Mouse (Mus musculus) cerebellum, adult 18-20 months (tissue): ENCODE results near the gene Dmrtc2.
A peak's percentile ranks its signal among the peaks of the same experiment; 100 is the strongest.
"Not testable (repeated sequence)": the region's sequence is repeated elsewhere in the genome, so short reads cannot be mapped to it uniquely, and the experiment has no call there.

Experiments
- DNase-seq, 2 experiments: peaks; one replicate each; pipeline ENCODE4 v3.0.0; 2021

Gene Dmrtc2

GRCm38 (mm10) chr7:24869532-24870165 is at the start of gene Dmrtc2, which contains the start of gene Lypd4:
TSS of gene Dmrtc2 (plus strand) at chr7:24870057.
TSS of gene Lypd4 (minus strand) at chr7:24869941.
- no peak for DNase-seq

GRCm38 (mm10) chr7:24824452-24824851 is 45.4 kb upstream of the Dmrtc2 start:
- peak in 1 of 2 experiments; percentile 4 for DNase-seq

GRCm38 (mm10) chr7:24827181-24827580 is 42.7 kb upstream of the Dmrtc2 start:
- peak; percentile 75 to 87 for DNase-seq

DNA sequence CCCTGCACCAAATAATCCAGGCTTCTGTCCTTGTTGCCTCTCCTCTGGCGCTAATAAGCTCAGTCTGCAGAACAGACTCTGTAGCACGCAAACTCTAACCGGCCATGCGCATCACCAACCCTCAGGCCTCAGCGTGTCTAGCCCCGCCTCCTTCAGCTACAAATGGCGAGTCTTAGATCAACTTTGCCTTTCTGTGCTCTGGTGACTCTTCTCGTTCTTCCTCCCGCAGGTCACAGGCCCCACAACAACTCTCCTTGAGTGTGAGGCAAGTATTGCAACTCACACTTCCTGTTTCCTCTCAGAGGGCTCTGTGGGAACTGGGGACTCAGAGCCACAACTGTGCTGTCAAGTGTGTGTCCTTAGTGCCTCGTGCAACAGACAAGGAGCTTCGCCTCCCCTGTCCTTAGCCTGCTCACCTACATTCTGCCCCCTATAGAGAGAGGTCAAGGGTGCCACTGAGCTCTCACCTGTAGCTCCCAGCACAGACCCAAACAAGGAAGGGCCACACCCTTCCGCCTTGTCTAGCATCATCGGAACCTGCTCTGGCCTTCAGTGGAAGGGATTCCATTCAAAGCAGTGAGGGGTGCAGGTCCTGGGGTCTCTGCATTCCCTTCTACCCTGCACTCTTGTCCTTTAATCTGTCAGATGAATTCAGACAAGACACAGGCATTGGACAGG is 31.0 kb upstream of the Dmrtc2 start:
- not testable (repeated sequence) for DNase-seq

DNA sequence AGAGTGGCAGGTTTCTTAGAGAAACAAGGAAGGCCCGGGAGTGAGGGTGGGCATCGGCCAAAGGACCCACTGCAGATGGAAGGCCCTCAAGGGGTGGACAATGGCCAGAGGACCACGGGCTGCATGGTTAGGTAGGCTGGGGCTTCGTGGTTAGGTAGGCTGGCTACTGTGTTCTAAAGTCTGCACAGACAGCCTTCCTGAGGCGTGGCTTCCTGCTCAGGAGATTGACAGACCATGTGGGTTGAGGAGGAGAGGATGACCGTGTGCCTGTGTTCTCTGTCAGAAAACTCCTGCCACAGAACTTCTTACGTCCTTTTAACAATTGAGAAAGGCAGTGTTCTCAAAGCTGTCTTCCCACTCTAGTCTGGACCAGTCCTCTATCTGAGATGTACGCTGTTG is 30.4 kb upstream of the Dmrtc2 start:
- no peak for DNase-seq

DNA sequence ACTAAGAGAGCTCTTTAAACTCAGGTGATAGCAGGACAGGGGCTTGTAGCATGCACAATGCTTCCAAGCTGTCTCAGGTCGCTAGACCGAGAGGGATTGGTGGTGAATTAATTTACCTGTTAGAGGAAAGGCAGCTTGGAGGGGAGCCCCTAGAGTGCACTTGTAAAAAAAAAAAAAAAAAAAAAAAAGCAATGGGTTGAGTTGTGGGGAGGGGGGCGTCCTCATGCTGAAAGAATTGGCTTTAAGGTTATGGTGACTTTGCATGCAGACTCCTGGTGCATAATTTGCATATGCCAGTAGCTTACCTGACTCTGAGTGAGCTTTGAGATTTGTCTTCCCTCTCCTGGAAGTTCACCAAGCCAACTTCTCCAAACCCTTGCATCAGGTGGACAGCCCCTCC is 29.5 kb upstream of the Dmrtc2 start:
- DNase-seq: no peak

GRCm38 (mm10) chr7:24841009-24841408 is 28.8 kb upstream of the Dmrtc2 start:
- no peak for DNase-seq

GRCm38 (mm10) chr7:24844144-24844543 is 25.7 kb upstream of the Dmrtc2 start:
- DNase-seq: no peak

DNA sequence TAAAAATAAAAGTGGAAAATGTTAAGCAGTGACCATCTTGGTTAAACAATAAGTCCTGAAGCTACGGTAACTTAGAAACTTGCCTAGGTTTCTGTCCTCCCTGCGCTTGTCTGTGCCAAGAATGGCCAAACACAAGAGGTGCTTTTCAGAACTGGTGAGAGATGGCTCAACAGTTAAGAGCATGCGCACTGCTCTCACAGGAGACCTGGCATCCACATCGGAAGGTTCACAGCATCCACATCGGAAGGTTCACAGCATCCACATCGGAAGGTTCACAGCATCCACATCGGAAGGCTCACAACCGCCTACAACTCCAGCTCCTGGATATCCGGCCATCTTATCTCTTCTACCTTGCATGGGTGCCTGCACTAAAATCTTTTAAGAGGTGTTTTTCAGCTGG is 24.7 kb upstream of the Dmrtc2 start:
- no peak for DNase-seq

DNA sequence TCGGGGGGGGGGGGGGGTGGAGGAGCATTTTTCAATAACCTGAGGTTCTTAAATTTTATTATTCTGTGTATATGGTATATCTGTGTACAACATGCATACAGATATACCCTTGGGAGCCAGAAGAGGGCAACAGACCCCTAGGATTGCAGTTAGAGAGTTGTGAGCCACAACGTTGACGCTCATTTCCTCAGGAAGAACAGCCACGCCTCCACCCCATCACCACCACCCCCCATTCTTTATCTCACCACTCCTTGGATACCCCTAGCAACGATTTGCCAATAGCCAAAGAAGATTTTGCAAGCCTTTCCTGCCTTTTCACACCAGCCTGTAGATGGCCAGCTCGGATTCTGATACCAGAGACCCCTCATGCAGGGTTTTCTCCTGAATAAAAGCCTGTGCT is 24.1 kb upstream of the Dmrtc2 start:
- no peak for DNase-seq

DNA sequence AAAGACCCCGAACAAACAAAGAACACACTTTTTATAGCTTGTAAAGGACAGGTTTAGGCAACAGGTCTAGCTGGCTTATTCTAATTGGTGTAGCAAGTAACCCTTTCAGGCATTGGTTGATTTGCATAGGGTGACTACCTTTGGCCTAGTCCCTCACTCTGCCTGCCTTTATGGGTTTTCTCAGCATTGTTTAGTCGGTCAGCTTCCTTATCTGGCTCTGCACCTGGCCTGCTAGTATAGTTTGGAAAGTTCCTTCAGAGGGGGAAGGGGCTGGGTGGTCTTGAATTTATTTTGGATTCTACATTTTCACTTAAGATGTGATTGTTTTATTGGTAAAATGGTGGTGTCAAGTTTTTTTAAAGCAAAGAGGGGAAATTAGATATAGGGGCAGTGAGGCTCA is 23.3 kb upstream of the Dmrtc2 start:
- not testable (repeated sequence) for DNase-seq

GRCm38 (mm10) chr7:24850162-24850561 is 19.7 kb upstream of the Dmrtc2 start:
- DNase-seq: no peak

DNA sequence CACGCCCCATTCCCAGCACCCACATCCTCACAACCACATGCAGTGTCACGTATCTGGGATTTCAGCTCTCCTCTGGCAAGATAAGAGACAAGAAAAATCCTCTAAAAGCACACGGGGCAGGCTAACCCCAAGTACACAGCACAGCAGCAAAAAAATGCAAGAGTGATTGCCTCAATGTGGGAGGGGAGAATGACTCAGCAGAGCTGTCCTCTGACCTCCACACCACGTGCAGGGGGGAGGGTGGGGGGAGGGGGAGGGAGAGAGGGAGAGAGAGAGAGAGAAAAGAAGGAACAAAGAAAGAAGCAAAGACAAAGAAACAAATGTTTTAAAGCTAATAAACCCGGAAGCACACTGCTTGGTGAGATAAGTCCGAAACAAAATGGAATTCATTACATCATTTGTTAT is 19.0 kb upstream of the Dmrtc2 start:
- no peak for DNase-seq

DNA sequence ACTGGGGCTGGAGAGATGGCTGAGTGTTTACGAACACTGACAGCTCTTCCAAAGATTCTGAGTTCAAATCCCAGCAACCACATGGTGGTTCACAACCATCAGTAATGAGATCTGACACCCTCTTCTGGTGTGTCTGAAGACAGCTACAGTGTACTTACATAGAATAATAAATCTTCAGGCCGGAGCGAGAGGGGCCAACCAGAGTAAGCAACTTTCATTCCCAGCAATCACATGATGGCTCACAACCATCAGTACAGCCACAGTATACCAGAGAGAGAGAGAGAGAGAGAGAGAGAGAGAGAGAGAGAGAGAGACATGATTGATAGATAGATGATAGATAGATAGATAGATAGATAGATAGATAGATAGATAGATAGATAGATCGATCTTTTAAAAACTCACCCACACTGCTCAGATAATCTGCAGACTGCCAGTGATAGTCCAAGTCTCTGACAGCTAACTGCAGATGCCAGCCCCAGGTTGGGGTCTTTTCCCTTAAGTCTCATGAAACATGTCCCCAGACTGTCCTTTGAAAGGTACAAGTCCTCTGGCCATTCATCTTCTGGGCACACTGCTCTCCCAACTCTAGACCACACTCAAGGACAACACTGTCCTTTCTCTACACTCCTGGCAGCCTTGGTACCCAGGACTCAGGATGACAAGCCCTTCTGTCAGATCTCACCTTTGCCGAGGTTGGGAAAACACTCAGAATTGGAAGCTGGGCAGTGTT is 18.1 kb upstream of the Dmrtc2 start:
- DNase-seq: no peak

- DNase-seq: no peak
Observed at GRCm38 (mm10) chr7:24852557-24853232, 17.2 kb upstream of the Dmrtc2 start.

DNA sequence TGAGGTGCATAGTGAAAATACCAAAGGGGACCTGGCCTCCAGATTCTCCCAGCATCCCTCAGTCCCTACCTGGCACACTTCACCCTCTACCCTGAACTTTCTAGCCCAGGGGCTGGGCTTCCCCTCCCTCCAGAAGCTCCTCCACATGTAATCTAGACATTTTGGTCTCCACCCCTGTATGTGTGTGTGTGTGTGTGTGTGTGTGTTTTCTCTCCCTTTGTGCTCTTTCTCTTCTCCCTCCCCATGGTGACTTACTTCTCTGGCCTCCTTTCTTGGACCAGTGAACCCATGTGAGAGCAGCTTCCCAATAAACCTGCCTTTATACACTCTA is 16.7 kb upstream of the Dmrtc2 start:
- no peak for DNase-seq

DNA sequence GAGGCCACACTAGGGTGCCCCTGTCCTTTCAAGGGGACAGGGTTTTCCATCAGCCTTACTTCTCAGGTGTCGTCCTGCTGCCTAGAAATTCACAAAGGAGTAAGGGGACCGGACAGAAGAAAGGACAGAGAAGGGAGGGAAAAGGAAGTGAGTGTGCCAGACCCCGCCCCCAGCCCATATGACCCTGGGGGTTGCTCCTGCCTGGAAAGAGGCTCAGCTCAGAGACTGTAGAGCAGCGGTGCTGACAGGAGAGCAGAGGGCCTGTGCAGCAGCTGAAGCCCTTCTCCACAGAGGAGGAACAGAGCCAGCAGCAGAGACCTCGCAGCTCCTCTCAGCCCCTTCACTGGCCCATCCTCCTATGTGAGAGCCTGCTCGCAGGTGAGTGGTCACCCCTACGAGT is 16.2 kb upstream of the Dmrtc2 start:
- DNase-seq: no peak

GRCm38 (mm10) chr7:24856460-24857120 is 13.3 kb upstream of the Dmrtc2 start:
- no peak for DNase-seq

DNA sequence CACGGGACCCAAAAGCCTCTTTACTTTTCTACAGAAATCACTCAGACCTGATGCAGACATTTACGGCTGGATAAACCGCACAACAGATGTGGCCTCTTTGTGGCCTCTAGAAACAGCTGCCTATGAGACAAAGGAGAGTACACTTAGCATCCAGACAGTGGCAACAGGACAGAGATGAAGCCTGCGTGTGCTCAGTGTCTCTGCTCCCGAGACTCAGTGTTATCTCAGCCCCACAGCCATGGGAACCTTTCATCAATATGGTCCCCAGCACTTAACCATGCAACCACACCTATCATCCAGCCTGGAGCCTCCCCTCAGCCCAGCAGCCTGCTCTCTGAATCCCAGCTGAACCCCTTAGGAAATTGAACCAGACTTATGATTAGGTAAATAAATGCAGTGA is 10.6 kb upstream of the Dmrtc2 start:
- no peak for DNase-seq

- no peak for DNase-seq
Observed at GRCm38 (mm10) chr7:24861913-24862312, 7.9 kb upstream of the Dmrtc2 start, which contains the start of gene Gm9844. TSS of gene Gm9844 (plus strand) at chr7:24862213.

DNA sequence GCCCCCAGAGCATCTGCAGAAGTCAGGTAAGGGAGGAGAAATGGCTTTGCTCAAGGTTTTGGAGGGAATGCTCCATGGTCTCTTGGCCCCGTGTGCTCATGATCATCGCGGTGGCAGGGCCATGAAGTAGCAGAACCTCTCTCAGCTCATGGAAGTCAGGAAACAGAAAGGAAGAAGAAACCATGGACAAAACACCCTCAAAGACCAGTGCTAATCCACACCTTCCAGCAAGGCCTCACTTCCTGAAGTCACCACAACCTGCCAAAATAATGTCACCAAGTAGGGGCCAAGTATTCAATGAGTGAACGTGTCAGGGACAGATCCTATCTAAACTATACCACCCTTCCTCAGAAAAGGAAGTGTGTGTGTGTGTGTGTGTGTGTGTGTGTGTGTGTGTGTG is 7.0 kb upstream of the Dmrtc2 start:
- DNase-seq: no peak

- DNase-seq: no peak
Observed at GRCm38 (mm10) chr7:24864156-24864555, 5.7 kb upstream of the Dmrtc2 start.

GRCm38 (mm10) chr7:24869080-24869479 is 777 bp upstream of the Dmrtc2 start:
- no peak for DNase-seq
